Mouse (Mus musculus) ovary, adult 18-20 months (tissue): ENCODE data around the gene Fstl4.

Experiments used
- DNase-seq: peaks from one replicate; pipeline ENCODE4 v3.0.0; 2022; ENCODE audit warnings: low spot score, mixed read lengths

Fstl4 gene

GRCm38 (mm10) chr11:53231836-53232235 is 467.4 kb downstream of the Fstl4 start:
- no peak for DNase-seq

- no peak for DNase-seq
These were observed 469.2 kb downstream of the Fstl4 start for GRCm38 (mm10) chr11:53233590-53233989.
